Mouse (Mus musculus): ENCODE measurements at regions not wholly inside any gene's neighbourhood (a gene's known extent, or its start where the extent isn't known, plus 50 kb on each side); places are given as distances from the start of the nearest gene placed in this dataset.

DNA sequence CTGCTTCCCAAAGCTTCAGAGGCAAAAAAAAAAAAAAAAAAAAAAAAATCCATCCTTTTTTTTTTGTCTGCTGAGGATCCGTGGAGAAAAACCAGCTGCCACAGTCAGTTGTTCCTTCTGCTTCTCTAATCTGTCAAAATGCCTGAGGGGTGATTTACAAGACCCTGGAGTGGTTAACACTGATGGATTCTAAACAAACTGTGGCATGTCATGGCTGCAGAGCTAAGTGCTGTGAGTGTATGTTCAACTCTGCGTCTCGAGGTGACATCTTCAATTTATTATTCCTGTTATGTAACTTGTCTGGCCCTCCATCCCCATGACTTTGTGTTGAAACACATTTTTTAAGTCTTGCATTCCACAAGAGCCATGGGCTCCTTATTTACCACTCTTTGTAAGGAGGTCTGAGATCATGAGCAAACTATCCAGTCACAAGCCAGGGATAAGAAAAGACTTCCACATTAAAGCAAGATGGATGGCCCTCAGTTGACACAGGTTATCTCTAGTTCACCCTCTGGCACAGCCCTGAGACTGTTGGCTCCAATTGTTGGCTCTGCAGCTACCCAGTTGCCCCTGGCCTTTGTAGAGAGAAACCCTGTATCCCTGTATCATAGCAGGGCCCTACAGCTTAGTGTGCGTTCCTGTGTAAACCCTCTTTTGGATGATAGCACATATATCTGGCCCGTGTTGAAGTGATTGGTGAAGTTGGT lies 153.6 kb downstream of the Thbs2 start:
- no peak for TF ChIP-seq POLR2A (IDR thresholded peaks at IDR 0.05; ENCODE audit: insufficient read depth, low read depth, low read length)
- no peak for TF ChIP-seq CTCF (IDR thresholded peaks at IDR 0.05; ENCODE audit: insufficient read depth, low read depth, low read length)

Data from olfactory bulb, adult 2 months (tissue).